Mouse (Mus musculus) liver, adult 2 months (tissue): ENCODE results near the gene Tor1a. TPM values are rescaled to one million over a fixed set of nuclear protein-coding genes. Genes with fewer than 3 reads are reported as not detected.
A peak's percentile ranks its signal among the peaks of the same experiment; 100 is the strongest.

Experiments used
- DNase-seq: peaks from one replicate; pipeline ENCODE4 v3.0.0-alpha.2; 2011; ENCODE audit warnings: low read depth, low spot score; ENCODE audit errors: extremely low read depth
- H3K27ac ChIP-seq: fragments of 200-500 bp; replicated peaks from 2 replicates; pipeline ENCODE4 v1.5.1; 2012; ENCODE audit warnings: low read depth, mild to moderate bottlenecking, control low read depth, inconsistent platforms, low read length; ENCODE audit not compliant: insufficient read depth
- H3K27me3 ChIP-seq: fragments of 200-500 bp; 2 replicates; pipeline ENCODE4 v1.6.1; 2012; ENCODE audit warnings: mild to moderate bottlenecking, moderate library complexity, low read length, inconsistent platforms; ENCODE audit not compliant: control insufficient read depth, insufficient read depth
- H3K36me3 ChIP-seq: fragments of 200-500 bp; 2 replicates; pipeline ENCODE4 v1.6.1; 2012; ENCODE audit warnings: low read length, inconsistent platforms; ENCODE audit not compliant: control insufficient read depth, insufficient read depth
- H3K4me1 ChIP-seq: fragments of 200-500 bp; 2 replicates; pipeline ENCODE4 v1.6.1; 2011; ENCODE audit warnings: low read length; ENCODE audit not compliant: control insufficient read depth, insufficient read depth
- H3K4me3 ChIP-seq: fragments of 200-500 bp; 2 replicates; pipeline ENCODE4 v1.5.1; 2011; ENCODE audit warnings: low read depth, mild to moderate bottlenecking, control low read depth, low read length, moderate library complexity; ENCODE audit not compliant: insufficient read depth
- H3K79me2 ChIP-seq: fragments of 200-500 bp; 2 replicates; pipeline ENCODE4 v1.6.1; 2012; ENCODE audit warnings: inconsistent platforms, mild to moderate bottlenecking, low read length, moderate library complexity; ENCODE audit not compliant: control insufficient read depth, insufficient read depth
- H3K9ac ChIP-seq: fragments of 200-500 bp; 2 replicates; pipeline ENCODE4 v1.6.1; 2012; ENCODE audit warnings: low read depth, mild to moderate bottlenecking, control low read depth, inconsistent platforms, low read length
- CTCF ChIP-seq: fragments of 200-500 bp; IDR thresholded peaks from 2 replicates; pipeline ENCODE4 v1.5.1; 2011; ENCODE audit warnings: low read depth, low read length, control low read depth
- POLR2A ChIP-seq: fragments of 200-500 bp; IDR thresholded peaks from 2 replicates; pipeline ENCODE4 v1.6.1; 2011; ENCODE audit warnings: low read length, control low read depth; ENCODE audit not compliant: insufficient read depth; ENCODE audit errors: extremely low read depth
- WGBS: fragments of 180-500 bp; shearing (Covaris S2); methylation state at CpG from one replicate; pipeline ENCODE4 v1.1.7; 2018; 5-methylcytosine and 5-hydroxymethylcytosine counted together
- polyA plus RNA-seq: library from polyadenylated mRNA; depleted of rRNA; stranded (reverse); fragments of >200 nt; gene quantifications from 2 replicates; pipeline ENCODE4 v1.2.3, GENCODE M21; 2012
- total RNA-seq: library from RNA; depleted of rRNA; stranded (reverse); fragments of >200 nt; gene quantifications from 2 replicates; pipeline ENCODE4 v1.2.3, GENCODE M21; 2014

Tor1a gene
- total and polyA plus RNA-seq, 2 experiments, result 54.2 to 76.6 TPM

DNA sequence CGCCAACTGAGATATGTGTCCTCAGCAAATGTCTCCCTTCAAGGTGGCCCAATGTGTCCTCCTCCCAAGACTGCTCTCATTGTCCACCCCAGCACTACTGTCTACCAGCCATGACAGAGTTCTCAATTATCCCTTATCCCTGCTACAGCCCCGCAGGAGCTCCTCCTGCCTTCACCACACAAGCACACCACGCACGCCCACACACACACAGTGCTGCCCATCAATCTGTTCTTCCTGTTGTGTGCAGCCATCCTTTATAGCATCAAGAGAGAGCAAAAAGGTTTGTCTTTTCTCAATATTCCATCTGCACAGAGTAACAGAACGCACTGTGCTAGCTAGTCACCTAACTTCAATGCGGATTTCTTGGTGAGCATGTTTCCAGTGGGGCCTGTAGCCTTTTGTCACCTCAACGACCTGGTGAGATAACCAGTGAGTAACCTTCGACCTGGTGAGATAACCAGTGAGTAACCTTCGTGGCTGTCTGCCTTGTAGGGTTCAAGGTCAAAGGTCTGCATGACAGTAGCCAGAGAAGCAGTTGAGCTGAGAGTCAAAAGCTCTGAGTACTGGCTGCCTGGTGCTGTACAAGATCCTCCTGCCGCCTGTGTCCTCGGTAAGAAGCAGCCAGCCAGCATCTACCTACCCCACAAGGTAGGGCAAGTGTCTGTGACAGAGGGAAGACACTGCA, 5.0 kb downstream of the Tor1a start:
- peak; percentile 23; the same call in 1 of the 2 replicates for TF ChIP-seq POLR2A
- TF ChIP-seq CTCF, result no peak
- no peak overlapping the region for H3K4me3 ChIP-seq
- H3K4me1 ChIP-seq, result peaks cover 67% of the 10 kb centered on the region
- H3K9ac ChIP-seq, result peak overlapping the region; percentile 76
- no peaks in the 10 kb centered on the region for H3K27me3 ChIP-seq
- peaks cover 21% of the 10 kb centered on the region; the same call in 1 of the 2 replicates for H3K79me2 ChIP-seq
- DNase-seq, result peak; percentile 98
- WGBS, result 38% methylated on average over 11 of the region's 11 CpGs
- H3K27ac ChIP-seq, result peak overlapping the region; percentile 86
- peaks cover 20% of the 10 kb centered on the region; the same call in 1 of the 2 replicates for H3K36me3 ChIP-seq

DNA sequence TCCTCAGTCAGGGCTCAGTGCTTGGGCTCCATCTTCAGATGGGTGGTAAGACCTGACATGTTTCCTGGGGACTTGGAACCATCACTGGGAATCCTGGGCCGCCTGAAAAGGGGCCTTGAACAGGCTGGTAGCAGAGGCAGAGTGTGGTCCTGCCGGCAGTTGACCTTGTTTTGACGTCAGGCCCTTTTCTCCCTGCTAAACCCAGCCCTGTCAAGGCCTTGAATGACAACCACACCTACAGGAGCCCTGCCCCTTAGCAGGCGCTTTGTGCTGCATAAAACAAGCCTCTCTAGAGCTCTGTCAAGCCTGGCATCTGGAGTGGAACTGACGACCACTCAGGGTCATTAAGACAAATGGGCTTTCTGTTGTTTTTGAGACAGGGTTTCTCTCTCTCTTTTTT, 7.9 kb downstream of the Tor1a start:
- no peak for TF ChIP-seq POLR2A
- TF ChIP-seq CTCF, result no peak
- Histone ChIP-seq H3K27me3 (no peaks in the 10 kb centered on the region), H3K4me1 (peaks cover 69% of the 10 kb centered on the region), H3K79me2 (peaks cover 16% of the 10 kb centered on the region; the same call in 1 of the 2 replicates), H3K4me3 (no peak overlapping the region), H3K9ac (peak overlapping the region; percentile 51), H3K27ac (peak overlapping the region; percentile 88), H3K36me3 (peaks cover 32% of the 10 kb centered on the region)
- 18% methylated on average over 5 of the region's 5 CpGs for WGBS
- peak; percentile 61 for DNase-seq

DNA sequence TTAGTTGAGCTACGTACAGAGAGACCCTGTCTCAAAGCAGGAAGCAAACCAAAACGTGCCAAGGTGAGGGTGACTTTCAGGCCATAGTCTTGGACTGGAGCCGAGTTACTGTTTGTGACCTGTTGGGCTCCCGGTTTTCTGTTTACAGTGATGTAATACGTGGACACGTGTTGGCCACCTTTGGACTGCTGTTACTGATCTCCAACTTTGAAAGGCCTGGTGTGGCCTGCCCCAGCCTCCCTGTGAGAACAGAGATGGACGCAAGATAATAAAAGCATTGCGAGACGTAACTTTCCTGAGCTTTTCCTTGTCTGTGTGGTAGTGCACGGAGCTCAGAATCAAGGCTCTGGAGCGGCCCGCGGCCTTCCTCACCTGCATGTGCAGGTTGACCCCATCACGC, 9.0 kb downstream of the Tor1a start:
- Histone ChIP-seq H3K4me1 (peaks cover 69% of the 10 kb centered on the region), H3K4me3 (no peak overlapping the region), H3K27ac (peak overlapping the region; percentile 88), H3K9ac (peak overlapping the region; percentile 51), H3K27me3 (no peaks in the 10 kb centered on the region), H3K79me2 (peaks cover 27% of the 10 kb centered on the region; the same call in 1 of the 2 replicates), H3K36me3 (peaks cover 32% of the 10 kb centered on the region)
- 26% methylated on average over 14 of the region's 14 CpGs for WGBS
- peak; percentile 99 for DNase-seq
- no peak for TF ChIP-seq CTCF
- 0 out of 2 replicates have a peak, but pooled peaks have one; percentile 9 for TF ChIP-seq POLR2A

DNA sequence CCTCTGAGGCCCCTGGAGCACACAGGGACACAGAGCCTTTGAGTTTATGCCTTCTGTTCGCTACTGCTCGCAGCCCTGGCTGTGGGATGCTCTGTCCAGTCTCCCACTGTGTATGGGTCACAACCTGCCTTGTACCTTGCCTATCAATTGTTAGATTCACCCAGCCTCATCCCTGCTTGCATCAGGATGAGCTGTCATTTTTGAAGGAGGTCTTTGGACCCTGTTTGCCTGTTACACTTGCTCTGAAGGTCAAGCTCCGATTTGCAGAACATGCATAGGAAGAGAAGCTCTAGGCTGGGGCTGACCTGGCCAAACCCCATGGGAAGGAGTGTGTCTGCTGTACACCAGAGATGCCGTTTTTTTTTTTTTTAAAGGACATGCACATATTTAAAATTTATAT, 10.2 kb downstream of the Tor1a start:
- Histone ChIP-seq H3K27ac (peak overlapping the region; percentile 77), H3K36me3 (peaks cover 32% of the 10 kb centered on the region), H3K9ac (no peak overlapping the region), H3K27me3 (no peaks in the 10 kb centered on the region), H3K4me3 (no peak overlapping the region), H3K4me1 (peaks cover 64% of the 10 kb centered on the region), H3K79me2 (peaks cover 32% of the 10 kb centered on the region; the same call in 1 of the 2 replicates)
- 58% methylated on average over 4 of the region's 4 CpGs for WGBS
- TF ChIP-seq POLR2A (no peak), CTCF (no peak)
- peak; percentile 62 for DNase-seq

DNA sequence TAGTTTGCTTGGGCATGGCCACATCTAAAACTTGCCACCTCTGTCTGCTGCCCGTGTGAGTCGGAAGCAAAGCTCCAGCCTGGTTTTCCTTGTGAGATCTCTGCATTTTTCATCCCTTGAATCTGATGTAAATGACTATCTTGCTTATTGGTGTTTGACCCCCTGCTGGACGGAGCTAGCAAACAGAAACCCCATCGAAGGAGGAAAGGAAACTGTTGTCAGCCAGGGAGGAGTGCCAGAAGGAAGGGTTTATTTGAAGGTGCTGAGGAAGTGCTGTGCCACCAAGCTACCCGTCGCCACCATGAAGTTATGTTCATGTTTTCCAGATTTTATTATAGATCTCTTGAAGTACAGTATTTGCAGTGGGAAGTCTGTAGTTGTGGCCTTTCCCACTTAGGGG, 12.9 kb downstream of the Tor1a start:
- peaks cover 22% of the 10 kb centered on the region for H3K36me3 ChIP-seq
- peaks cover 44% of the 10 kb centered on the region for H3K4me1 ChIP-seq
- DNase-seq, result no peak
- no peak overlapping the region for H3K4me3 ChIP-seq
- peak overlapping the region; percentile 31; the same call in 1 of the 2 replicates for H3K9ac ChIP-seq
- H3K79me2 ChIP-seq, result peaks cover 28% of the 10 kb centered on the region; the same call in 1 of the 2 replicates
- no peak for TF ChIP-seq CTCF
- TF ChIP-seq POLR2A, result no peak
- 40% methylated on average over 6 of the region's 6 CpGs for WGBS
- no peak overlapping the region for H3K27ac ChIP-seq
- no peaks in the 10 kb centered on the region for H3K27me3 ChIP-seq
